Mouse (Mus musculus) heart, embryonic 14.5 days (tissue): Measurements from ENCODE around the gene Ces1c. TPM values are rescaled to one million over a fixed set of nuclear protein-coding genes. Genes with fewer than 3 reads are reported as not detected.

Source experiments
- ATAC-seq: fragments of 200-750 bp; cut with Nextera tagmentation; 2 replicates; pipeline ENCODE4 v1.8.0; 2017; ENCODE audit warnings: low read depth, moderate TSS enrichment; ENCODE audit not compliant: insufficient number of reproducible peaks, insufficient read depth, low FRiP score
- H3K27ac ChIP-seq, 2 experiments: fragments of 200-500 bp in 1 of 2; fragments of 300-500 bp in 1 of 2; sonication (generic) in 1 of 2; replicated peaks in 1 of 2; 2 replicates each; pipeline ENCODE4 v1.5.1; 2012 to 2014; ENCODE audit warnings: low read depth in 2 of 2, low read length in 2 of 2, control low read depth in 1 of 2, mild to moderate bottlenecking in 1 of 2, mixed read lengths in 1 of 2; ENCODE audit not compliant: control insufficient read depth in 1 of 2, insufficient read depth in 1 of 2
- H3K27me3 ChIP-seq: fragments of 300-500 bp; sonication (generic); 2 replicates; pipeline ENCODE4 v1.6.1; 2014; ENCODE audit warnings: mild to moderate bottlenecking, low read length, control low read depth; ENCODE audit not compliant: control insufficient read depth, insufficient read depth
- H3K36me3 ChIP-seq: fragments of 300-500 bp; sonication (generic); 2 replicates; pipeline ENCODE4 v1.6.1; 2014; ENCODE audit warnings: mild to moderate bottlenecking, control low read depth, low read length, mixed read lengths; ENCODE audit not compliant: control insufficient read depth, insufficient read depth
- H3K4me1 ChIP-seq, 2 experiments: fragments of 200-500 bp in 1 of 2; fragments of 300-500 bp in 1 of 2; sonication (generic) in 1 of 2; 2 replicates each; pipeline ENCODE4 v1.6.1; 2012 to 2014; ENCODE audit warnings: low read length in 2 of 2, control low read depth in 1 of 2, mixed read lengths in 1 of 2; ENCODE audit not compliant: control insufficient read depth in 2 of 2, insufficient read depth in 2 of 2
- H3K4me2 ChIP-seq: fragments of 300-500 bp; sonication (generic); 2 replicates; pipeline ENCODE4 v1.6.1; 2014; ENCODE audit warnings: mild to moderate bottlenecking, low read length
- H3K4me3 ChIP-seq, 2 experiments: fragments of 200-500 bp in 1 of 2; fragments of 300-500 bp in 1 of 2; sonication (generic) in 1 of 2; 2 replicates each; pipeline ENCODE4 v1.5.1; 2012 to 2014; ENCODE audit warnings: low read length in 2 of 2, mild to moderate bottlenecking in 2 of 2, control low read depth in 1 of 2, low read depth in 1 of 2, moderate library complexity in 1 of 2; ENCODE audit not compliant: control insufficient read depth in 1 of 2, insufficient read depth in 1 of 2
- H3K9ac ChIP-seq: fragments of 300-500 bp; sonication (generic); 2 replicates; pipeline ENCODE4 v1.6.1; 2014; ENCODE audit warnings: mild to moderate bottlenecking, low read length
- H3K9me3 ChIP-seq: fragments of 300-500 bp; sonication (generic); 2 replicates; pipeline ENCODE4 v1.6.1; 2016; ENCODE audit warnings: low read length, control low read depth; ENCODE audit not compliant: control insufficient read depth
- WGBS: fragments of 180-500 bp; shearing (Covaris S2); extraction: QIAGEN DNeasy Blood & Tissue Kit; methylation state at CpG from one replicate; pipeline ENCODE4 v1.1.7; 2014; 5-methylcytosine and 5-hydroxymethylcytosine counted together
- polyA plus RNA-seq: library from polyadenylated mRNA; unstranded; fragments of >200 nt; fragmentation: Nextera tagmentation; extraction: Ambion mirVana; gene quantifications from 2 replicates; pipeline ENCODE4 v1.2.1, GENCODE M21; 2014

The Ces1c gene
- not detected in 2 replicates for polyA plus RNA-seq

DNA sequence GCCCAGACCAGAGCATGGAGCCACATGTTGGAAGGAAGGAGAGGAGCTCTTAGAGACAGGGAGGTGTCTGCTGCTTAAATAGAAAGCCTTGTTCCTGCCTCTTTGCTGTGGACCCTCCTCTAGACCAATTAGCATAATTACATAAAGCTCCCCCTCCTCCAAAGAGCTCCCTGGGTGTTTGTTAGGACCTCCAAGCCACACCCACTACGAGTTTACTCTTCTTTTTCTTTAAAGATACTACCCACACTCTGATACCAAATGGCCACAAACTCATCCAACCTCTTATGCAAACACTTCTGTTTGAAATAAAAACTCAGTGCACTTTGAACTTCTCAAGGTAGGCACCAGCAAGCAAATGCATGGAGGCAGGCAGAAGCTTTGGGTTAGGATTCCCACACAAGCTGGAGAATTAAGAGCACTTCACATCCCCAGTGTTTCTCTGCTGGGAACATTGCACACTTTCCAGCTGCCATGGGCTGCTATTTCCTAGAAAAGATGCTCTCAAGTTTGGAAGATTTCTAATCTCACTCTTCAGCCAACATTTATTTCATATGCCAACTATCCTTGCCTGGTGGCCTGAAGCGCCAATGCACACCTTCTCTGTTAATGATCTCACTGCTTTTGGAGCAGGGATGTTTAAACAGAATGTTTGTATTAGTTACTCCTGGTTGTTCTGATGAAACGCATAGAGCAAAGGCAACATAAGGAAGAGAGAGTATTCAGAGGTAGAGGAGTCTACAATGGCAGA lies at the start of gene Ces1c:
Ces1c (minus strand) TSS at position 51 of the 748 bp plus-strand sequence.
- H3K9me3 ChIP-seq: no peaks in the 10 kb centered on the region
- no peaks in the 10 kb centered on the region for H3K4me1 ChIP-seq
- H3K27ac ChIP-seq: no peak within 1 kb of the TSS
- H3K4me2 ChIP-seq: no peak within 1 kb of the TSS
- WGBS: 70% methylated on average over 3 of the region's 3 CpGs
- H3K36me3 ChIP-seq: no peaks in the 10 kb centered on the region
- no peak within 1 kb of the TSS for H3K4me3 ChIP-seq
- H3K9ac ChIP-seq: no peak within 1 kb of the TSS
- ATAC-seq: no peak
- H3K27me3 ChIP-seq: no peaks in the 10 kb centered on the region

- Histone ChIP-seq H3K36me3 (no peaks in the 10 kb centered on the region), H3K4me3 (no peak overlapping the region), H3K27me3 (no peaks in the 10 kb centered on the region), H3K9me3 (no peaks in the 10 kb centered on the region), H3K4me2 (no peak overlapping the region), H3K27ac (no peak overlapping the region), H3K4me1 (peaks cover 3 to 7% of the 10 kb centered on the region in 2 experiments; a peak in 2 of 4 replicates), H3K9ac (no peak overlapping the region)
- no peak for ATAC-seq
- WGBS: 69% methylated on average over 4 of the region's 4 CpGs
These were observed 49.6 kb upstream of the Ces1c start for GRCm38 (mm10) chr8:93180581-93181129.

DNA sequence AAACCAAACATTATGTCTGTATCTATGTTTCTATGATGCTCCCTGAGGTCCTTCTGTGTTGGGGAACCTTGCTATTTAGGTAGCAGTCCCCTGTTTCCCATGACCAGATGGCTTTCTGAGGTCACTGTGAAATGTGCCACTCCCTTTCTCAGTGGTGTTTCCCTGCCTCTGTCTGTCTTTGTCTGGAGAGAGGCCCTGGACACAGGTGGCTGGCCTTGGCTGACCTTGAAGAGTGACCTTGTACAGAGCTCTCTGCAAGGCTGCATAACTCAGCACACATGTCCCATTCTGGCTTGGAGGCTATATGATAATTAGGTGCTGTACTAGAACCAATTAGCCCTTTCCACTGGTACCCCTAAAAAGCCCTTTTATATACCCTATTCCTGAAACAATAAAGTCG lies 45.5 kb upstream of the Ces1c start:
- H3K36me3 ChIP-seq: no peaks in the 10 kb centered on the region
- H3K9ac ChIP-seq: no peak overlapping the region
- no peaks in the 10 kb centered on the region for H3K9me3 ChIP-seq
- H3K27ac ChIP-seq: no peak overlapping the region
- H3K4me2 ChIP-seq: no peak overlapping the region
- 56% methylated on average over 1 of the region's 1 CpGs for WGBS
- ATAC-seq: no peak
- no peaks in the 10 kb centered on the region for H3K27me3 ChIP-seq
- no peak overlapping the region for H3K4me3 ChIP-seq
- peaks cover 5 to 20% of the 10 kb centered on the region in 2 experiments for H3K4me1 ChIP-seq

DNA sequence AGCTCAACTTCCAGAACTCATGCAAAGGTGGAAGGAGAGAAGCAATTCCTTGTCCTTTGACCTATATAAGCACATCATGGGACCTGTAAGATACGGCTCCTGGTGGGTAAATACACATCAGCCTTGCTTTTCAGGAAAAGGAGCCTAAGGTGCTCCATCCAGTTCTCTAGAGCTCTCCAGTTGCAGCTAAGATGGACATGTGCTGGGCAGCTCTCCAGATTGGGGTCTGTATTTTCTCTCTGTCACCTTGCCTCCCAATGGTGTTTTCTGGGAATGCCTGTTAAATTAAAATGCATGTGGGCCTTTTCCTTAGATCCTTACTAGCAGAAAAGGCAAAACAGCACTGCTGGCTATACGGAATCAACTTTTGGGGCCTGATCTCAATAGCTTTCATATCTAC lies 43.5 kb upstream of the Ces1c start:
- no peaks in the 10 kb centered on the region for H3K36me3 ChIP-seq
- no peak overlapping the region for H3K4me3 ChIP-seq
- no peaks in the 10 kb centered on the region for H3K9me3 ChIP-seq
- no peak for ATAC-seq
- no peak overlapping the region for H3K4me2 ChIP-seq
- WGBS: 54% methylated on average over 2 of the region's 2 CpGs
- H3K27me3 ChIP-seq: no peaks in the 10 kb centered on the region
- H3K9ac ChIP-seq: no peak overlapping the region
- H3K4me1 ChIP-seq: peaks cover 5 to 20% of the 10 kb centered on the region in 2 experiments
- H3K27ac ChIP-seq: no peak overlapping the region

GRCm38 (mm10) chr8:93171846-93172590 lies 40.9 kb upstream of the Ces1c start:
- Histone ChIP-seq H3K27me3 (no peaks in the 10 kb centered on the region), H3K27ac (0 out of 4 replicates have a peak overlapping the region, but pooled peaks have one; percentile 21 to 24), H3K36me3 (no peaks in the 10 kb centered on the region), H3K9me3 (no peaks in the 10 kb centered on the region), H3K9ac (no peak overlapping the region), H3K4me2 (no peak overlapping the region), H3K4me3 (no peak overlapping the region), H3K4me1 (peaks cover 5 to 20% of the 10 kb centered on the region in 2 experiments)
- 30% methylated on average over 1 of the region's 1 CpGs for WGBS
- peak; percentile 39; the same call in 1 of the 2 replicates for ATAC-seq

DNA sequence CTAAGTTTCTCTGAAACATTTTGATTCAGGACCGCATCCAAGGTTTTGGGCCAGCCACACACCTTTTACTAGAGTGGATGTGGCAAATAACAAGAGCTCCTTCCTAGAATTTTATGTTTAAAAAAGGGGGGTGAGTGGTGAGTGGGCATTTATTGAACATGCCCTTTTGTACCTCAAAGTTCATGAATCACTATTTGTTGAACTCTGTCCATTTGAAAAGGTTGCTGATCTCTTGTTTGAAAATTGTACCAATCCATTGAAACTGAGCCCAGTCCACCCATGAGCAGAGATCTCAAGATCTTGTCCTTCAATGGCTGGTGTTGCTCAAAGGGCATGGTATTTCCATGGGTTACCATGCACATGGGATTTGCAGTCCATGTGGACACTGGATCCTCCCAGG lies 32.3 kb upstream of the Ces1c start:
- ATAC-seq: no peak
- no peak overlapping the region for H3K4me2 ChIP-seq
- H3K36me3 ChIP-seq: no peaks in the 10 kb centered on the region
- H3K4me3 ChIP-seq: no peak overlapping the region
- H3K9me3 ChIP-seq: no peaks in the 10 kb centered on the region
- no peak overlapping the region for H3K9ac ChIP-seq
- H3K27me3 ChIP-seq: no peaks in the 10 kb centered on the region
- no peaks in the 10 kb centered on the region for H3K4me1 ChIP-seq
- H3K27ac ChIP-seq: no peak overlapping the region
- WGBS: 76% methylated on average over 1 of the region's 1 CpGs

DNA sequence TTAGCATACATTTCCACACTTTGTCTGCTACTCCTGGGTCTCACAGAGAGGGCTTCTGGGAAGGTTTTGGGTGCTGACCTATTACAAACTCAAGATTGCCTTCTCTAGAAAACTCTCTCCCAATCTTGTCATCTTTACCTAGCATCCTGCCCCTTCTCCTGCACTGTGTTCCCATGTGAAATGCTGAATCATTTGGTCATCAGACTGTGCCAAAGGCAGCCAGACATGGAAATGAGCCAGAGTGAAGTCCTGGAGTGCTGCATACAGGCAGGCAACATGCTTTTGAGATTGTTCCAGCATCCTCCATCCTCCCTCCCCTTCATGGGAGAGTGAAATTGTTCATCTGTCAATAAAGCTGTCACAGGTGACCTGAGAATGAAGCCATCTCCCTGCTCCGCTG lies 20.3 kb upstream of the Ces1c start:
- no peaks in the 10 kb centered on the region for H3K9me3 ChIP-seq
- H3K27me3 ChIP-seq: no peaks in the 10 kb centered on the region
- no peak overlapping the region for H3K4me3 ChIP-seq
- H3K4me2 ChIP-seq: no peak overlapping the region
- H3K36me3 ChIP-seq: no peaks in the 10 kb centered on the region
- WGBS: 79% methylated on average over 1 of the region's 1 CpGs
- no peaks in the 10 kb centered on the region for H3K4me1 ChIP-seq
- H3K9ac ChIP-seq: no peak overlapping the region
- H3K27ac ChIP-seq: no peak overlapping the region
- no peak for ATAC-seq
